Mouse (Mus musculus) ovary, postnatal 36 days (tissue): Measurements from ENCODE around the gene 9030025P20Rik.
A peak's percentile ranks its signal among the peaks of the same experiment; 100 is the strongest.
"Not testable (repeated sequence)": the region's sequence is repeated elsewhere in the genome, so short reads cannot be mapped to it uniquely, and the experiment has no call there.

Experiments
- DNase-seq: peaks from one replicate; pipeline ENCODE4 v3.0.0; 2022; ENCODE audit warnings: low spot score, mixed read lengths

9030025P20Rik gene

DNA sequence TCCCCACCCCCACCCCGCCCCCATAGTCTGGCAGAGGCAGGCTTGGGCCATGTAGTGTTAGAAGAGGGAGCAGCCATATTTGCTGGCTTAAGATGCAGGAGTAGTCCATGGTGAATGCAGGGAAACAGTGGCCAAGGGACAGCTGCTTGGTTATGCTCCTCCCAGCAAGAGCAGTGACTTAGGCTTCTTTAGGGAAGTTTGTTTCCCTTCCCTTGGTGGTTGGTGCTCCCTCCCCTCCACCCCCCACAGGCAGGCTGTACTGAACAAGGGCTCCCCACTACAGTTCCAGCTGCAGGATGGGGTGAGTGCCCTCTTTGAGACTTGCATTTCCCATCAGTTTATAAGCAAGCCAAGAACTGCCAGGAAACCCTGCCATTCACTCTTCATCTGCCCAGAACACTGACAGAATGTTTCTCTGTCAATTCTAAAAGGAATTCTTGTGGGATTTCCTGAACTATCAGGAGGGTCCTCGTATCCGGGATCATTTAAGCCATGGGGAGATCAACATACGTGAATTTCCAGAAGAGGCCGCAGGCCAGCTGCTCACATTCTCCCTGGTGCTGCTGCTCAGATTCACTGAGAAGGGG lies 11.9 kb downstream of the 9030025P20Rik start:
- not testable (repeated sequence) for DNase-seq

DNA sequence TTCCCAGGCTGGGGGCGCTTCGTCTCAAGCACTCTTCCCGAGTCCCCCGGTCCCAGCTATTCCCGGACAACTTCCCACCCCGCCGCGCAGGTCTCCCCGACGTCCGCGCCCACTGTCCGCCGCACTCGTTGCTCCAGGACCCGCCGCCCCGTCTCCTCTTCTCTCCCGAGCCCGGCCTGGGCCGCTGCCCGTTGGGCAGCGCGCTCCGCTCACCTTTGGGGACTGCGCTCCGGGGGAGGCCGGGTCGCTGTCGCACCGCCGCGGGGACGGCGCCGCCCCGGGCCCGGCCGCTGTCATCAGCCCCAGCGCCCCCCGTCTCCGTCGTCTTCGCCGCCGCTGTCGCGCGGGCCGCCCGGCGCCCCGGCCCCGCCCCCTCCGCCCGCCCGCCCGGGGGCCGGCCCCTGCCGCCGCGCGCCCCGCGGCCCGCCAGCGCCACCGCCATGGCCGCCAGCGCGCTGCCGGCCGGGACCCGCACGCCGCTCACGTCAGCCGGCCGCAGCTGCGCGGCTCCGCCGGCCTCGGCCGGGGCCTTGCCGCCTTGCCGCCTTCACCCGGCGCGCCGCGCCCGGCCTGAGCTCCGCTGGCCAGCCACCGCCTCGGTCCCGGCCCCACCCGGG lies 14.4 kb downstream of the 9030025P20Rik start:
- not testable (repeated sequence) for DNase-seq

DNA sequence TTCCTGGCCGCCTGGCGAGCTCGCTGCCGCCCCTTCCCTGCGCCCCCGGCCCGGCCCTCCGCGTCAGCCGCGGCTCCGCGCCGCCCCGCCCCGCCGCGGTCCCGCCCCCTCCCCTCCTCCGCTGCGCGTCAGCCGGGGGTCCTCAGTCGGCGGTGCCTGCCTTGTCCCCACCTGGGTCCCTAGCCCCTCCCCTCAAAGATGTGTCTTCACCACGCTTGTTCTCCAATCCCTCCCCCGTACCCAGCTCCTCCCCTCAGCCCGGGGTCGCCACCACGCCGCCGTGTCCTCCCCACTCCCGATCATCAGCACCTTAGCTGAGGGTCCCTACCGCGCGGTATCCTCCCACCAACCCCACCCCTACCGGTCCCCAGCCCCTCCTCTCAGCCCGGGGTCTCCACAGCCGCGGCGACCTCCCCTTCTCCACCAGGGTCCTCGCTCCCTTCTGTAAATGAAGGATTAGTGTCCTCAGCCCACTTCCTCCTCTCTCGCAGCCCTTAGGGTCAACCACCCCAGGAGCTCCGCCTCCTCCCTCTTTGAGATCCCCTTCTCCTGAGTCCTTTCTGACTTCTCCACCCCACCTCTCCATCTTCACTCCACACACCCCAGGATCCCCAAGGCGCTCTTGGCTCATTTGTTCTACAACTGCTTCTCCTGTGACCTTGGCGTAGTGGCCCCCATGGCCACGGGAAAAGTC lies 15.0 kb downstream of the 9030025P20Rik start:
- DNase-seq, result not testable (repeated sequence)

DNA sequence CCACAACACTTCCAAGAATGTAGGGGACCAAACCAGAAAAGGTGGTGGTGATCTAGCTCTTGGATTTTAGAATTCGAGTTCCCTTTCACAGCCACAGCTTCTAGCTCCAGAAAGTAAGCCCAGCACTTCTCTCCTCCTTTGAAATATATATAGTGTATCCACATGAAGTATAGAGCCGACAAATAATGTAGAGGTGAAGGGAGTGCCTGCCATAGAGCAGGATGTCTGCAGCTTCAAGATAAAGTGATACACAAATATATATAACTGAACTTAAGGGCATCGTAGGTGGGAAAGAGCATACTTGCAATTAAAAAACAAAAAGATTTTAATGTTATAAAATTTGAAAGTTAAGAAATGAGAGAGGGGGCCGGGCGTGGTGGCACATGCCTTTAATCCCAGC lies 15.9 kb downstream of the 9030025P20Rik start:
- DNase-seq, result not testable (repeated sequence)

DNA sequence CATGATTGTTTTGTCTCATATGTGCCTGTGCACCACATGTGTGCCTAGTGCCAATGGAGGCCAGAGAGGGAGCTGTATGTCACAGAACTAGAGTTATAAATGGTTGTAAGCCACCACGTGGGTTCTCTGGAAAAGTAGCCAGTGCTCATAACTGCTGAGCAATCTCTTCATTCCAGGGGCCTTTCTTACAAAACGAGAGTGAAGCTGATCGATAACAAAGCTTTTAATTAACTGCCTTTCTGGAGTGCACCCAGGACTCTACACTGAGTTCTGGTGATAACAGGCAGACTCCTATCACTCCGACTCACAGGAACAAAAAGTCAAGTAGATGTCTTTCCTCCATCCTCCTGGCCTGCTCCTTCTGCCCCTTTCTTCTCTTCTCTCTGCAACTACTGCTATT lies 21.8 kb downstream of the 9030025P20Rik start:
- not testable (repeated sequence) for DNase-seq

DNA sequence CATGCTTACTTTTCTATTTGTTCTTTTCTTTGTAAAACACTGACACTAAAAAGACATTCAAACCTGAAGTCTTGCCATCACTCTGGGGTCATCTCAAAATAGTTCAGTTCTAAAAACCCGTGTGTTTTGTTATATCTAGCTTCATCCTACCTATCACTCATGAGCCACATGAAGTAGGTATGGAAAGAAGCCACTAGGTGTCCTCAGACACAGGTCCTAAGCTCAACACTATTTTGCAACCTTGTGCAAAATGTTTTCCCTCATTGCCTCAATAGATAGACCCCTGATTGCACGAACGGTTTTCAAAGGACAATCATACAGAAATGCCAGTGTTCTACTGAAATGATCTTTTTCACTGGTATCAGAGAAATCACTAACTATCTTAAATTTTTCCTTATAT lies 30.8 kb downstream of the 9030025P20Rik start:
- DNase-seq, result not testable (repeated sequence)

DNA sequence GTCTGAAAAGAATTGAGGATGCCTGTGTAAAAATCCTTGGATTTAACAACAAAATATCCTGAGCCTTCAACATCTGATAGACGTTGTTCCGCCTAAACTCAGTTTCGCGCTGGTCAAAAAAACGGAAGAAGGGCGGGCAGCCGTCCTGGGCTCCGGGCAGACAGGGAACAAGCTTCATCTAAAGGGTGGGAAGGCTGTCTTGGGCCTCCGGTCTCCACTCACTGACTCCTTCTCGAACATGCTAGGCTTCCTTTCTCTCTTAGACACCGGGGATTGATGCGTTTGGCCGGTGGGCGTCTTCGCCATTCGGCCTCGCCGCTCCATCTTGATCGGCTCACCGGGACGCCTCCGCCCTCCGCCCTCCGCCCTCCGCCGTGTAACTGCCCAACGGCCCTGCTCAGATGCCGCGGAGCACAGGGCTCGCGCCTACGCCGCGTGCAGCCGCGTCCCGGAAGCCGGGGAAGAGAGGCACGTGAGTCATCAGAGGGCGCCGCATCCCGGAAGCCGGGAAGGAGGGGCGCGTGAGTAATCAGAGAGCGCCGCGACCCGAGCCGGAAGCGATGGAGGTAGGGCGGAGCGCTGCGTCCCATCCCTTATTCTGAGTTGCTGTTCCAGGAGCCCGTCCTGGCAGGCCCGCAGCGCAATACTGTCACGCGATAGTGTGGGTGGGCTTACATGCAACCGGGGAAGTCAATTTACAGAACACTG lies 31.6 kb downstream of the 9030025P20Rik start, which contains the start of gene Gm3435:
Gm3435 (plus strand) TSS at position 471 of the 708 bp plus-strand sequence.
- DNase-seq, result not testable (repeated sequence)

DNA sequence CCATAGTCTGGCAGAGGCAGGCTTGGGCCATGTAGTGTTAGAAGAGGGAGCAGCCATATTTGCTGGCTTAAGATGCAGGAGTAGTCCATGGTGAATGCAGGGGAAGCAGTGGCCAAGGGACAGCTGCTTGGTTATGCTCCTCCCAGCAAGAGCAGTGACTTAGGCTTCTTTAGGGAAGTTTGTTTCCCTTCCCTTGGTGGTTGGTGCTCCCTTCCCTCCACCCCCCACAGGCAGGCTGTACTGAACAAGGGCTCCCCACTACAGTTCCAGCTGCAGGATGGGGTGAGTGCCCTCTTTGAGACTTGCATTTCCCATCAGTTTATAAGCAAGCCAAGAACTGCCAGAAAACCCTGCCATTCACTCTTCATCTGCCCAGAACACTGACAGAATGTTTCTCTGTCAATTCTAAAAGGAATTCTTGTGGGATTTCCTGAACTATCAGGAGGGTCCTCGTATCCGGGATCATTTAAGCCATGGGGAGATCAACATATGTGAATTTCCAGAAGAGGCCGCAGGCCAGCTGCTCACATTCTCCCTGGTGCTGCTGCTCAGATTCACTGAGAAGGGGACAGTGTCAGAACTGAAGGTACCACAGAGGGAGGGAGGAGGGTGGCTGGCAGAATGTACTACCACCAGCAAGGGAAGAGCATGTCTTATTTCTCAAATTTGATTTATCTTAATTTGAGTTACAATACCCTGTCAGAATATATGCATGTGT lies 43.4 kb downstream of the 9030025P20Rik start:
- DNase-seq, result peak; percentile 14

DNA sequence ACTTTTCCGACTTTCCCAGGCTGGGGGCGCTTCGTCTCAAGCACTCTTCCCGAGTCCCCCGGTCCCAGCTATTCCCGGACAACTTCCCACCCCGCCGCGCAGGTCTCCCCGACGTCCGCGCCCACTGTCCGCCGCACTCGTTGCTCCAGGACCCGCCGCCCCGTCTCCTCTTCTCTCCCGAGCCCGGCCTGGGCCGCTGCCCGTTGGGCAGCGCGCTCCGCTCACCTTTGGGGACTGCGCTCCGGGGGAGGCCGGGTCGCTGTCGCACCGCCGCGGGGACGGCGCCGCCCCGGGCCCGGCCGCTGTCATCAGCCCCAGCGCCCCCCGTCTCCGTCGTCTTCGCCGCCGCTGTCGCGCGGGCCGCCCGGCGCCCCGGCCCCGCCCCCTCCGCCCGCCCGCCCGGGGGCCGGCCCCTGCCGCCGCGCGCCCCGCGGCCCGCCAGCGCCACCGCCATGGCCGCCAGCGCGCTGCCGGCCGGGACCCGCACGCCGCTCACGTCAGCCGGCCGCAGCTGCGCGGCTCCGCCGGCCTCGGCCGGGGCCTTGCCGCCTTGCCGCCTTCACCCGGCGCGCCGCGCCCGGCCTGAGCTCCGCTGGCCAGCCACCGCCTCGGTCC lies 45.7 kb downstream of the 9030025P20Rik start:
- not testable (repeated sequence) for DNase-seq

DNA sequence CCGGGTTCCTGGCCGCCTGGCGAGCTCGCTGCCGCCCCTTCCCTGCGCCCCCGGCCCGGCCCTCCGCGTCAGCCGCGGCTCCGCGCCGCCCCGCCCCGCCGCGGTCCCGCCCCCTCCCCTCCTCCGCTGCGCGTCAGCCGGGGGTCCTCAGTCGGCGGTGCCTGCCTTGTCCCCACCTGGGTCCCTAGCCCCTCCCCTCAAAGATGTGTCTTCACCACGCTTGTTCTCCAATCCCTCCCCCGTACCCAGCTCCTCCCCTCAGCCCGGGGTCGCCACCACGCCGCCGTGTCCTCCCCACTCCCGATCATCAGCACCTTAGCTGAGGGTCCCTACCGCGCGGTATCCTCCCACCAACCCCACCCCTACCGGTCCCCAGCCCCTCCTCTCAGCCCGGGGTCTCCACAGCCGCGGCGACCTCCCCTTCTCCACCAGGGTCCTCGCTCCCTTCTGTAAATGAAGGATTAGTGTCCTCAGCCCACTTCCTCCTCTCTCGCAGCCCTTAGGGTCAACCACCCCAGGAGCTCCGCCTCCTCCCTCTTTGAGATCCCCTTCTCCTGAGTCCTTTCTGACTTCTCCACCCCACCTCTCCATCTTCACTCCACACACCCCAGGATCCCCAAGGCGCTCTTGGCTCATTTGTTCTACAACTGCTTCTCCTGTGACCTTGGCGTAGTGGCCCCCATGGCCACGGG lies 46.4 kb downstream of the 9030025P20Rik start:
- not testable (repeated sequence) for DNase-seq

DNA sequence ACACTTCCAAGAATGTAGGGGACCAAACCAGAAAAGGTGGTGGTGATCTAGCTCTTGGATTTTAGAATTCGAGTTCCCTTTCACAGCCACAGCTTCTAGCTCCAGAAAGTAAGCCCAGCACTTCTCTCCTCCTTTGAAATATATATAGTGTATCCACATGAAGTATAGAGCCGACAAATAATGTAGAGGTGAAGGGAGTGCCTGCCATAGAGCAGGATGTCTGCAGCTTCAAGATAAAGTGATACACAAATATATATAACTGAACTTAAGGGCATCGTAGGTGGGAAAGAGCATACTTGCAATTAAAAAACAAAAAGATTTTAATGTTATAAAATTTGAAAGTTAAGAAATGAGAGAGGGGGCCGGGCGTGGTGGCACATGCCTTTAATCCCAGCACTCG lies 47.2 kb downstream of the 9030025P20Rik start:
- DNase-seq, result not testable (repeated sequence)

DNA sequence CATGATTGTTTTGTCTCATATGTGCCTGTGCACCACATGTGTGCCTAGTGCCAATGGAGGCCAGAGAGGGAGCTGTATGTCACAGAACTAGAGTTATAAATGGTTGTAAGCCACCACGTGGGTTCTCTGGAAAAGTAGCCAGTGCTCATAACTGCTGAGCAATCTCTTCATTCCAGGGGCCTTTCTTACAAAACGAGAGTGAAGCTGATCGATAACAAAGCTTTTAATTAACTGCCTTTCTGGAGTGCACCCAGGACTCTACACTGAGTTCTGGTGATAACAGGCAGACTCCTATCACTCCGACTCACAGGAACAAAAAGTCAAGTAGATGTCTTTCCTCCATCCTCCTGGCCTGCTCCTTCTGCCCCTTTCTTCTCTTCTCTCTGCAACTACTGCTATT lies 53.1 kb downstream of the 9030025P20Rik start:
- not testable (repeated sequence) for DNase-seq

DNA sequence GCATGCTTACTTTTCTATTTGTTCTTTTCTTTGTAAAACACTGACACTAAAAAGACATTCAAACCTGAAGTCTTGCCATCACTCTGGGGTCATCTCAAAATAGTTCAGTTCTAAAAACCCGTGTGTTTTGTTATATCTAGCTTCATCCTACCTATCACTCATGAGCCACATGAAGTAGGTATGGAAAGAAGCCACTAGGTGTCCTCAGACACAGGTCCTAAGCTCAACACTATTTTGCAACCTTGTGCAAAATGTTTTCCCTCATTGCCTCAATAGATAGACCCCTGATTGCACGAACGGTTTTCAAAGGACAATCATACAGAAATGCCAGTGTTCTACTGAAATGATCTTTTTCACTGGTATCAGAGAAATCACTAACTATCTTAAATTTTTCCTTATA lies 62.2 kb downstream of the 9030025P20Rik start:
- not testable (repeated sequence) for DNase-seq
